Mouse (Mus musculus): ENCODE measurements around the gene Gm21394. TPM values are rescaled to one million over a fixed set of nuclear protein-coding genes. Genes with fewer than 3 reads are reported as not detected.
"Not testable (repeated sequence)": the region's sequence is repeated elsewhere in the genome, so short reads cannot be mapped to it uniquely, and the experiment has no call there.

The Gm21394 gene
- polyA plus RNA-seq (2012; rRNA removed) = not detected in 2 replicates

GRCm38 (mm10) chrY:84564807-84565206, at the start of gene Gm21394:
TSS of gene Gm21394 (minus strand) at chrY:84564907.
- H3K4me1 ChIP-seq (ENCODE audit: control insufficient read depth, insufficient read depth, low read length); H3K4me3 ChIP-seq (ENCODE audit: insufficient read depth, low read length); H3K27ac ChIP-seq (ENCODE audit: insufficient read depth, low read length): not testable (repeated sequence)

Other genes with a start within 250 kb of the Gm21394 start
- not detected in 2 replicates for gene Gm21409, start 181.8 kb upstream of the Gm21394 start, polyA plus RNA-seq (2012; rRNA removed)

Measured in cortical plate, adult 2 months (tissue).